Mouse (Mus musculus): Measurements from ENCODE around the gene Cfap69. TPM values are rescaled to one million over a fixed set of nuclear protein-coding genes. Genes with fewer than 3 reads are reported as not detected.
A peak's percentile ranks its signal among the peaks of the same experiment; 100 is the strongest.
"Not testable (repeated sequence)": the region's sequence is repeated elsewhere in the genome, so short reads cannot be mapped to it uniquely, and the experiment has no call there.

The Cfap69 gene
- polyA plus RNA-seq, 1 experiment from 2014 or later = 1.9 TPM

DNA sequence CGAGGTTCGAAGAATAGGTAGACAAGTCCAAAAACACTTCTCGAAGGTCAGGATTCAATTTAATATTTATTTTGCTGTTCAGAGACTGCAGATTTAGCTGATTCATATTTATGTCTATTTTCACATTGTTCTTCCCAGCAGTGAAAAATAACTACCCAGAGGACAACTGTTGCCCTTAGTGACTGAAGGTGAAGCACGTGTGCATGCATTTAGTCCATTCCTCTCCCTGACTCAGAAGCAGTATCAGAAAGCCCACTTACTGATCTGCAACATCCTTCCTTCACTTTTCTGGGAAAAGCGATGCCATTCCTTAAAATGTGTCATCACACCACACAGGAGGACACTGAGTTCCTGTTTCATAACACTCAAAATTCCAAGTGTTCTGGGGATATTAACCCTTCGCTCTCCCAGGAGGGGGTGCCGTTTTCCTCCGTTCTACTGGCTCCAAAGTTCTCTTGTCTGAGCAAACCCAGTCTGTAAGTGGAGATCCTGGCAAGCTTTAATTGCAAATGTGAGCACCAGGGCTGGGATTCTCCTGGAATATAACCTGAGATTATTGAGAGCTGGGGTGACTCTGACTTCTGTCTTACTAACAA is 25.0 kb upstream of the Cfap69 start:
- Histone ChIP-seq H3K36me3 (no peaks in the 10 kb centered on the region), H3K9me3 (replicated peaks) (no peaks in the 10 kb centered on the region), H3K27ac (no peak overlapping the region), H3K4me2 (no peak overlapping the region), H3K4me1 (replicated peaks) (peaks cover 9% of the 10 kb centered on the region; the same call in 1 of the 2 replicates), H3K27me3 (no peaks in the 10 kb centered on the region), H3K9ac (no peak overlapping the region), H3K4me3 (no peak overlapping the region)
- 68% methylated on average over 8 of the region's 8 CpGs for WGBS
- ATAC-seq (replicated peaks; ENCODE audit: insufficient number of reproducible peaks, insufficient read depth, low FRiP score, low read depth) = no peak

DNA sequence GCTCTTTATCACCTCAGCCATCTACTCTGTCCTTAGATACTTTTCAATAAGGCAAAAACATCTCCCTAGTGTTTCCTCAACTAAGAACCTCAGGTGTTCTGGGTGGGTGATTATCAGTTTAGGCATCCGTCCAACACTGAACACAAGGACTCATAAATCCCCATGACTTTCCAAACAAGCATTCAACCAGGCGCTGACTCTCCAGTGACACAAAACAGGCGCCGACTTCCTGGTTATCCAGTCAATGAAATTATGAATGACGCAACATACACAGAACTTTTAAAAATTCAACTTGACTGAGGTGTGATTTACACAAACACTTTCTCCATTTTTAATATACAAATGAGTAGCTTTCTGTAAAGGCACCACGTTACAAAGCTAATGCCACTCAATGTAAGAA is 24.2 kb upstream of the Cfap69 start:
- no peak for ATAC-seq (replicated peaks; ENCODE audit: insufficient number of reproducible peaks, insufficient read depth, low FRiP score, low read depth)
- no peak overlapping the region for H3K4me2 ChIP-seq
- no peak overlapping the region for H3K9ac ChIP-seq
- no peak overlapping the region for H3K4me3 ChIP-seq
- no peak overlapping the region for H3K27ac ChIP-seq
- no peaks in the 10 kb centered on the region for H3K9me3 ChIP-seq (replicated peaks)
- peaks cover 6% of the 10 kb centered on the region; the same call in 1 of the 2 replicates for H3K4me1 ChIP-seq (replicated peaks)
- WGBS = 48% methylated on average over 6 of the region's 6 CpGs
- H3K36me3 ChIP-seq = no peaks in the 10 kb centered on the region
- H3K27me3 ChIP-seq = no peaks in the 10 kb centered on the region

DNA sequence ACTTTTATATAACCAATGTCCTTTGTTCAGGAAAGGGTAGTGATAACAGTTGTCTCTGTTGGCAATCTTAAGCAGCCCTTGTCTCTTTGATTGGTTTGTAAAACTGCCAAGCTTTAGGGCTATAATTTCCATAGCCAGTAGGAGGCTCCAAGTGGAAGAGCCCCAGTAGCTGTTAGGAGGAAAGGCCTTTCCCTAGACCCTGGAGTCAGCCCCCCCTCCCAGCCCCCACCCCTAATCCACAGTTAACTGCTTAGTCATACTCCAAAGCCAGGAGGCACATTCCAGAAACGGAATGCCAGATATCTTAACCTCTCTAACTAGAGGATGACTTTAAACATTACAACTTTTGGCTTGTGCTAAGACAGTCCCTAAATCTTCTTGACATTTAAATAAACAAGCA is 22.9 kb upstream of the Cfap69 start:
- Histone ChIP-seq H3K4me3 (no peak overlapping the region), H3K9me3 (replicated peaks) (no peaks in the 10 kb centered on the region), H3K4me1 (replicated peaks) (peaks cover 6% of the 10 kb centered on the region; the same call in 1 of the 2 replicates), H3K27me3 (no peaks in the 10 kb centered on the region), H3K4me2 (no peak overlapping the region), H3K27ac (no peak overlapping the region), H3K9ac (no peak overlapping the region), H3K36me3 (no peaks in the 10 kb centered on the region)
- WGBS = 8% methylated on average over 1 of the region's 1 CpGs
- ATAC-seq (replicated peaks; ENCODE audit: insufficient number of reproducible peaks, insufficient read depth, low FRiP score, low read depth) = no peak

DNA sequence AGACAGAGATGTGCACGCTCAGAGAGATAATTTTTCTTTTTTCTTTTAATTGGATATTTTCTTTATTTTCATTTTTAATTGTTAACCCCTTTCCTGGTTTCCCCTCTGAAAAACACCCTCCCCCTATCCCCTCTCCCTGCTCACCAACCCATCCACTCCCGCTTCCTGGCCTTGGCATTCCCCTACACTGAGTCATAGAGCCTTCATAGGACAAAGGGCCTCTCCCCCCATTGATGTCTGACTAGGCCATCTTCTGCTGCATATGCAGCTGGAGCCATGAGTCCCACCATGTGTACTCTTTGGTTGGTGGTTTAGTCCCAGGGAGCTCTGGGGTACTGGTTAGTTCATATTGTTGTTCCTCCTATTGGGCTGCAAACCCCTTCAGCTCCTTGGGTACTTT is 20.9 kb upstream of the Cfap69 start:
- H3K4me2 ChIP-seq; H3K9ac ChIP-seq; H3K4me3 ChIP-seq; H3K27ac ChIP-seq; ATAC-seq (replicated peaks; ENCODE audit: insufficient number of reproducible peaks, insufficient read depth, low FRiP score, low read depth); H3K4me1 ChIP-seq (replicated peaks); H3K36me3 ChIP-seq; H3K27me3 ChIP-seq; H3K9me3 ChIP-seq (replicated peaks): not testable (repeated sequence)
- 65% methylated on average over 2 of the region's 2 CpGs for WGBS

DNA sequence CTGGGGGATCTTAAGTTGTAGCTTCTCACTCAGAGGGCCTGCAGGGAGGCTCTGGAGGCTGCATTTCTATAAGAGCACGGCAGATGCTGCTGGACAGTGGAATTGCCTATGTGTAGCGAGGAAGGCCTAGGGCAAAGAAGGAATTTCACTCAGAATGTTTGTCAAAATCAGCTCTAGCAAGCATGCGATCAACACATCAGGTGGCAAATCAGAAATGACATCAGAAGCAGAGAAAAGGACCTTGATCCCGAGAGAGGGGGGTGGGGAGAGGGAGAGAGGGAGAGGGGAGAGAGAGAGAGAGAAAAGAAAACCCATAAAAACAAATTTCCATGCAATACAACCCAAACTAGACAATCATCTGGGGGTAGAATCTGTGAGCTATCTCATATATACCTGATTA is 19.3 kb upstream of the Cfap69 start:
- H3K4me3 ChIP-seq = no peak overlapping the region
- no peak overlapping the region for H3K27ac ChIP-seq
- H3K9me3 ChIP-seq (replicated peaks) = no peaks in the 10 kb centered on the region
- WGBS = 75% methylated on average over 4 of the region's 4 CpGs
- no peak overlapping the region for H3K4me2 ChIP-seq
- H3K27me3 ChIP-seq = no peaks in the 10 kb centered on the region
- peaks cover 6% of the 10 kb centered on the region; the same call in 1 of the 2 replicates for H3K4me1 ChIP-seq (replicated peaks)
- no peak for ATAC-seq (replicated peaks; ENCODE audit: insufficient number of reproducible peaks, insufficient read depth, low FRiP score, low read depth)
- H3K9ac ChIP-seq = no peak overlapping the region
- H3K36me3 ChIP-seq = no peaks in the 10 kb centered on the region

- no peak overlapping the region for H3K4me2 ChIP-seq
- H3K36me3 ChIP-seq = no peaks in the 10 kb centered on the region
- no peaks in the 10 kb centered on the region for H3K27me3 ChIP-seq
- ATAC-seq (replicated peaks; ENCODE audit: insufficient number of reproducible peaks, insufficient read depth, low FRiP score, low read depth) = no peak
- H3K4me1 ChIP-seq (replicated peaks) = no peaks in the 10 kb centered on the region
- no peaks in the 10 kb centered on the region for H3K9me3 ChIP-seq (replicated peaks)
- H3K27ac ChIP-seq = no peak overlapping the region
- H3K9ac ChIP-seq = no peak overlapping the region
- H3K4me3 ChIP-seq = no peak overlapping the region
These were observed 15.4 kb upstream of the Cfap69 start for GRCm38 (mm10) chr5:5679459-5679858.

DNA sequence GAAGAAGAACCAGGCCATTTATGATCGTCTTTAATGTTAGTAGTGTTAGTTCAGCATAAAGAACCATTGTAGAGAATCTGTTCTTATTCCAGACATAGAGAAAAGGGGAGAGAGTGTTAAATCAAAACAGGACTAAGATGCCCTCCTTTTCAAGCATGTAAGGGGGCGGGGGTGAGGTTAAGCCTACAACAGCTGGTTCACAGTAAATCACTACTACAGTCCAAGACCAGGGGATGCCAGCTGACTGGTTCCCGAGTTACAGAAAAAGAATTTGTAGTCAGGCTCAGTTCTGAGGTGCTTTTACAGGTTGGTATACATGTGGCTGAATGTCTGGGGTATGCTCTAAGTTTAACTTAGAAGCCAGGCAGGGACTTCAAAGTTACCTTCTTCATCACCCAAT is 12.0 kb upstream of the Cfap69 start:
- no peaks in the 10 kb centered on the region for H3K4me1 ChIP-seq (replicated peaks)
- 78% methylated on average over 3 of the region's 3 CpGs for WGBS
- no peak overlapping the region for H3K4me2 ChIP-seq

GRCm38 (mm10) chr5:5668920-5669319 is 4.9 kb upstream of the Cfap69 start:
- no peak for ATAC-seq (replicated peaks; ENCODE audit: insufficient number of reproducible peaks, insufficient read depth, low FRiP score, low read depth)
- no peaks in the 10 kb centered on the region for H3K4me1 ChIP-seq (replicated peaks)
- H3K27me3 ChIP-seq = no peaks in the 10 kb centered on the region
- H3K4me2 ChIP-seq = no peak overlapping the region
- no peak overlapping the region for H3K27ac ChIP-seq
- H3K4me3 ChIP-seq = no peak overlapping the region
- 55% methylated on average over 7 of the region's 7 CpGs for WGBS
- no peaks in the 10 kb centered on the region for H3K9me3 ChIP-seq (replicated peaks)
- no peaks in the 10 kb centered on the region for H3K36me3 ChIP-seq
- no peak overlapping the region for H3K9ac ChIP-seq

More for the DNA sequence above, 12.0 kb upstream of the Cfap69 start:
- Histone ChIP-seq H3K27ac (no peak overlapping the region), H3K27me3 (no peaks in the 10 kb centered on the region), H3K4me3 (no peak overlapping the region), H3K36me3 (no peaks in the 10 kb centered on the region), H3K9ac (no peak overlapping the region), H3K9me3 (replicated peaks) (no peaks in the 10 kb centered on the region)
- ATAC-seq (replicated peaks; ENCODE audit: insufficient number of reproducible peaks, insufficient read depth, low FRiP score, low read depth) = no peak

DNA sequence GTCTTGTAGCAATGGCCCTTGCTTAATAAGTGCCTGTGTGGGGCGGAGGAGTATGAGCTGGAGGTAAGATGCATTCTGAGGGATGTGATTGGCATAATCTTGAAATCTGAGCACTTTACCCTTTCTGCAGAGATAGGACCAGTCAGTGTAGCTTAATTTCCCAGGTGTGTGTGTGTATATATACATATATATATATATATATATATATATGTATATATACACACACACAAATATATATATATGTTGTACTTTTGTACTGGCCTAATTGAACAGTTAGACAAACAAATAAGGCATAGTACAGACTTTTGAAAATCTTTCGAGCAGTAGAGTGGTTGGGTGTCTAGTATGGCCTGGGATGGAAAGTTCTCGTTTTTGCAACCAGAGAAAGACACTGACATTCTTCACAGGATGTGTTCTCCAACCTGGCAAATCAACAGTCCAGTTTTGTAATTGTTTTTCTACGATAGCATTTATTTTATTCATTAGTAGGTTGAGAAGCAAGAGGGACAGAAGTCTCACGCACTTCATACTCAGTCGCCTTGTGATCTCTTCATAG is 410 bp upstream of the Cfap69 start:
- ATAC-seq (replicated peaks; ENCODE audit: insufficient number of reproducible peaks, insufficient read depth, low FRiP score, low read depth) = 0 out of 2 replicates have a peak, but pooled peaks have one; percentile 18

DNA sequence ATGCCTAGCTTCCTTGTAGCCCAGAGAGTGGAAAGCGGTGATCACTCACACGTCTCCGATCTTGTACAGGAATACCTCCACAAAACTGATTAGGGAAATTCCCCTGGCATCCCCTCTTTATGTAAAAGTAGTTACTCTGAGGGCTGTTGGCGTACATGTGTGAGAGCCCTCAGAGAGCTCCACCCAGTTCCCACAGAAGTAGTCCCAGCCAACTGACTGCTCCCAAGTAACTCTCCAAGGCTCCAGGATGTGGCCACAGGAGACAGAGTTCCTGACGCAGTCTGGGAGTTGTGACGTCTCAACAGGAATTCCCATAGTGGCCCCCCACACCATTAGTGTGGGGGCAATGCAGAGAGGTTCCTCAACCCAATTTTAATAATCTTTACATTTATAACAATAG is 982 bp downstream of the Cfap69 start:
- 32% methylated on average over 6 of the region's 6 CpGs for WGBS
- Histone ChIP-seq H3K9ac (no peak overlapping the region), H3K9me3 (replicated peaks) (no peaks in the 10 kb centered on the region), H3K36me3 (no peaks in the 10 kb centered on the region), H3K4me1 (replicated peaks) (peaks cover 7% of the 10 kb centered on the region; the same call in 1 of the 2 replicates), H3K27me3 (0 out of 2 replicates have a peak, but pooled peaks cover 7% of the 10 kb centered on the region), H3K27ac (no peak overlapping the region), H3K4me3 (peak overlapping the region; percentile 76), H3K4me2 (peak overlapping the region; percentile 98)
- no peak for ATAC-seq (replicated peaks; ENCODE audit: insufficient number of reproducible peaks, insufficient read depth, low FRiP score, low read depth)

More for the DNA sequence above, 410 bp upstream of the Cfap69 start:
- Histone ChIP-seq H3K4me3 (peak overlapping the region; percentile 76), H3K36me3 (no peaks in the 10 kb centered on the region), H3K9ac (peak overlapping the region; percentile 64; the same call in 1 of the 2 replicates), H3K4me1 (replicated peaks) (peaks cover 7% of the 10 kb centered on the region; the same call in 1 of the 2 replicates), H3K27me3 (0 out of 2 replicates have a peak, but pooled peaks cover 7% of the 10 kb centered on the region), H3K9me3 (replicated peaks) (no peaks in the 10 kb centered on the region), H3K4me2 (peak overlapping the region; percentile 98), H3K27ac (no peak overlapping the region)
- 50% methylated on average over 6 of the region's 6 CpGs for WGBS

GRCm38 (mm10) chr5:5658680-5659079 is 5.4 kb downstream of the Cfap69 start:
- H3K27ac ChIP-seq = no peak overlapping the region
- 0 out of 2 replicates have a peak, but pooled peaks cover 7% of the 10 kb centered on the region for H3K27me3 ChIP-seq
- H3K4me1 ChIP-seq (replicated peaks) = peaks cover 6% of the 10 kb centered on the region; the same call in 1 of the 2 replicates
- H3K4me3 ChIP-seq = no peak overlapping the region
- no peaks in the 10 kb centered on the region for H3K9me3 ChIP-seq (replicated peaks)
- H3K9ac ChIP-seq = no peak overlapping the region
- 26% methylated on average over 2 of the region's 2 CpGs for WGBS
- no peak for ATAC-seq (replicated peaks; ENCODE audit: insufficient number of reproducible peaks, insufficient read depth, low FRiP score, low read depth)
- H3K4me2 ChIP-seq = no peak overlapping the region
- H3K36me3 ChIP-seq = no peaks in the 10 kb centered on the region

- no peak overlapping the region for H3K4me2 ChIP-seq
- 0 out of 2 replicates have a peak, but pooled peaks cover 7% of the 10 kb centered on the region for H3K27me3 ChIP-seq
- no peak for ATAC-seq (replicated peaks; ENCODE audit: insufficient number of reproducible peaks, insufficient read depth, low FRiP score, low read depth)
- H3K9me3 ChIP-seq (replicated peaks) = no peaks in the 10 kb centered on the region
- 68% methylated on average over 2 of the region's 2 CpGs for WGBS
- H3K9ac ChIP-seq = no peak overlapping the region
- no peak overlapping the region for H3K27ac ChIP-seq
- H3K4me3 ChIP-seq = no peak overlapping the region
- H3K36me3 ChIP-seq = no peaks in the 10 kb centered on the region
- H3K4me1 ChIP-seq (replicated peaks) = no peaks in the 10 kb centered on the region
These were observed 6.1 kb downstream of the Cfap69 start for GRCm38 (mm10) chr5:5657932-5658331.
